Mouse (Mus musculus): ENCODE measurements around the gene Khdc4.
"Not testable (repeated sequence)": the region's sequence is repeated elsewhere in the genome, so short reads cannot be mapped to it uniquely, and the experiment has no call there.

The Khdc4 gene

GRCm38 (mm10) chr3:88655619-88656018 is 30.0 kb upstream of the Khdc4 start:
- no peak for DNase-seq (ENCODE audit: low spot score in 2 of 2)

- DNase-seq (ENCODE audit: low spot score in 2 of 2) = no peak
Observed at GRCm38 (mm10) chr3:88658441-88659127, 27.0 kb upstream of the Khdc4 start.

GRCm38 (mm10) chr3:88659798-88660197 is 25.8 kb upstream of the Khdc4 start:
- DNase-seq (ENCODE audit: low spot score in 2 of 2) = no peak

GRCm38 (mm10) chr3:88664095-88664494 is 21.5 kb upstream of the Khdc4 start:
- no peak for DNase-seq (ENCODE audit: low spot score in 2 of 2)

GRCm38 (mm10) chr3:88677399-88677798 is 8.2 kb upstream of the Khdc4 start:
- peak; percentile 59 to 76 for DNase-seq (ENCODE audit: low spot score in 2 of 2)

GRCm38 (mm10) chr3:88683814-88684213 is 1.8 kb upstream of the Khdc4 start:
- no peak for DNase-seq (ENCODE audit: low spot score in 2 of 2)

- DNase-seq (ENCODE audit: low spot score in 2 of 2) = no peak
Observed at GRCm38 (mm10) chr3:88684236-88684979, 1.2 kb upstream of the Khdc4 start.

- DNase-seq (ENCODE audit: low spot score in 2 of 2) = peak; percentile 68 to 69
Observed at GRCm38 (mm10) chr3:88685958-88686451, 402 bp downstream of the Khdc4 start.

GRCm38 (mm10) chr3:88686734-88687611 is 1.4 kb downstream of the Khdc4 start:
- DNase-seq (ENCODE audit: low spot score in 2 of 2) = no peak

- no peak for DNase-seq (ENCODE audit: low spot score in 2 of 2)
Observed at GRCm38 (mm10) chr3:88689079-88689478, 3.5 kb downstream of the Khdc4 start.

GRCm38 (mm10) chr3:88695545-88695944 is 9.9 kb downstream of the Khdc4 start:
- DNase-seq (ENCODE audit: low spot score in 2 of 2) = no peak

GRCm38 (mm10) chr3:88698051-88698450 is 12.4 kb downstream of the Khdc4 start:
- DNase-seq (ENCODE audit: low spot score in 2 of 2) = no peak

GRCm38 (mm10) chr3:88698834-88699233 is 13.2 kb downstream of the Khdc4 start:
- DNase-seq (ENCODE audit: low spot score in 2 of 2) = no peak

GRCm38 (mm10) chr3:88700247-88700646 is 14.6 kb downstream of the Khdc4 start:
- DNase-seq (ENCODE audit: low spot score in 2 of 2) = no peak

GRCm38 (mm10) chr3:88701222-88701621 is 15.6 kb downstream of the Khdc4 start:
- no peak for DNase-seq (ENCODE audit: low spot score in 2 of 2)

GRCm38 (mm10) chr3:88713709-88714108 is 28.1 kb downstream of the Khdc4 start:
- no peak for DNase-seq (ENCODE audit: low spot score in 2 of 2)

GRCm38 (mm10) chr3:88714725-88715124 is 29.1 kb downstream of the Khdc4 start:
- no peak for DNase-seq (ENCODE audit: low spot score in 2 of 2)

- DNase-seq (ENCODE audit: low spot score in 2 of 2) = not testable (repeated sequence)
Observed at GRCm38 (mm10) chr3:88715716-88716115, 30.1 kb downstream of the Khdc4 start.

- peak; percentile 88 for DNase-seq (ENCODE audit: low spot score in 2 of 2)
Observed at GRCm38 (mm10) chr3:88716399-88717197, 31.0 kb downstream of the Khdc4 start, which contains the start of gene Rit1. Gene Rit1 (plus strand): TSS chr3:88716838.

- peak; percentile 42 to 49 for DNase-seq (ENCODE audit: low spot score in 2 of 2)
Observed at GRCm38 (mm10) chr3:88717198-88717798, 31.7 kb downstream of the Khdc4 start.

GRCm38 (mm10) chr3:88717831-88718230 is 32.2 kb downstream of the Khdc4 start:
- no peak for DNase-seq (ENCODE audit: low spot score in 2 of 2)

All from right cerebral cortex, postnatal 10 days (tissue).